ENCODE assay signal across 8 mouse cellular contexts in the genomic region with DNA sequence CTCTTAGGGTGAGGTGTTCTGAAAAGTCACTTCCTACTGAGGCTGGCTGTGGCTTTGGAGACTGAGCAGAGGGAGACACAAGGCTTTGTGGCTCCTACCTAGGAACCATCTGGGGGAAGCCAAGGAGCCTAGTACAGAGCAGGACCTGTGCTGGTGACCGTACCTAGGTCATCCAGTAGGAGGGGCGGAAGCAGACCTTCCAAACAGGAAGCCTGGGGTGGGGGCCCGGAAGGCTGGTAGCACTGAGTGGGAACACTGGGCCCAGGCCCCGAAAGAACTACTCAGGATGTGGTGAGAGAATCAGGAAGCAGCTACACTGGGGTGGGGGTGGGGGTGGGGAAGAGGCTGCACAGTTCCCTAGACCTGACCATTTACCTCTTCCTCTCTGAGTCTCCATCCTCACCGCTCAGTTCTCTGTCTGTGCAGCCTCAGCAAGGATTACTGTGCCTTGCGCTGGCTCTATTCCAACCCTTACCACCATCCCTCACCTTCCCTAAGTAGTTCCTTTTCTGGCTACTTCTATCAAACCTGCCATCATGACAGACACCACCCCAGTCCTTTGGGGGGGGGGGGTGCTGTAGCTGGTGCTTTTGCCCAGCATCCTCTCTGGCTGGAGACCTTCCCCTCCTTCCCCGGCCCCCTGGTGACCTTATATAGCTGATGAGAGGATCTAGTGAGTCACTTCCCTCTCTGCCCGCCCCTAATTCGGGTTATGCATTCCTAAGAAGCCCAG. TPM values are rescaled to one million over a fixed set of nuclear protein-coding genes. Genes with fewer than 3 reads are reported as not detected.
A peak's percentile ranks its signal among the peaks of the same experiment; 100 is the strongest.
DNase-seq lines count a peak whose midpoint lies in the region; ATAC-seq lines count a peak whose summit lies in the region.

No protein-coding gene starts in this region.

- peak; percentile 51 to 87 for DNase-seq in left cerebral cortex, postnatal 10 days (ENCODE audit: extremely low spot score in 1 of 2, low spot score in 2 of 2)
- DNase-seq in left cerebral cortex, adult 11 months (ENCODE audit: low spot score): no peak
- peak; percentile 51 for DNase-seq in brain, adult 2 months (ENCODE audit: low read depth, low spot score)
- peak; percentile 89 for DNase-seq in lung, postnatal 25 days (ENCODE audit: low spot score)
- peak; percentile 51 to 72 for DNase-seq in spleen, postnatal 10 days (ENCODE audit: low spot score in 2 of 2)

- H3K36me3 ChIP-seq in heart, embryonic 11.5 days (ENCODE audit: control insufficient read depth, insufficient read depth, low read length): peaks cover 17% of the 10 kb centered on the region
- H3K36me3 ChIP-seq in kidney, embryonic 14.5 days (ENCODE audit: control insufficient read depth, insufficient read depth, low read length): peaks cover 23% of the 10 kb centered on the region; the same call in 1 of the 2 replicates

- H3K4me2 ChIP-seq in heart, embryonic 11.5 days: peak overlapping the region; percentile 98
- peak overlapping the region; percentile 58 for H3K4me2 ChIP-seq in kidney, embryonic 14.5 days (replicated peaks; ENCODE audit: low read depth, low read length)

- peak overlapping the region; percentile 90 for H3K9ac ChIP-seq in heart, embryonic 11.5 days (ENCODE audit: low read depth, low read length)
- 0 out of 2 replicates have a peak overlapping the region, but pooled peaks have one; percentile 8 for H3K9ac ChIP-seq in kidney, embryonic 14.5 days (ENCODE audit: low read depth, low read length)

- no peaks in the 10 kb centered on the region; the same call in 1 of the 2 replicates for H3K9me3 ChIP-seq in heart, embryonic 11.5 days (replicated peaks; ENCODE audit: control insufficient read depth, low read length)
- no peaks in the 10 kb centered on the region for H3K9me3 ChIP-seq in kidney, embryonic 14.5 days (ENCODE audit: control insufficient read depth, low read length)

- peak; percentile 33; the same call in 1 of the 2 replicates for ATAC-seq in heart, embryonic 11.5 days (replicated peaks; ENCODE audit: insufficient number of reproducible peaks, low FRiP score, low TSS enrichment)
- no peak for ATAC-seq in kidney, embryonic 14.5 days (ENCODE audit: low FRiP score, low TSS enrichment)
- no peak for ATAC-seq in cerebellum, adult (ENCODE audit: insufficient number of reproducible peaks, low FRiP score, low TSS enrichment)

- intact Hi-C loops in left cerebral cortex, postnatal 10 days (cut with DNase I): loop anchor here (5.0 kb wide), 1 partner anchor 128 kb away; no protein-coding TSS in a partner anchor

- H3K27ac ChIP-seq in heart, embryonic 11.5 days (ENCODE audit: low read depth, low read length): peak overlapping the region; percentile 83
- H3K27ac ChIP-seq in kidney, embryonic 14.5 days (ENCODE audit: low read depth, low read length): peak overlapping the region; percentile 74; the same call in 1 of the 2 replicates

- H3K4me3 ChIP-seq in heart, embryonic 11.5 days (ENCODE audit: low read depth, low read length): peak overlapping the region; percentile 49
- H3K4me3 ChIP-seq in kidney, embryonic 14.5 days (ENCODE audit: low read length): peak overlapping the region; percentile 54

- H3K27me3 ChIP-seq in heart, embryonic 11.5 days (ENCODE audit: control insufficient read depth, insufficient read depth, low read length): no peaks in the 10 kb centered on the region
- no peaks in the 10 kb centered on the region for H3K27me3 ChIP-seq in kidney, embryonic 14.5 days (ENCODE audit: control insufficient read depth, insufficient read depth, low read length)

- 40% methylated on average over 9 of the region's 9 CpGs for WGBS in heart, embryonic 11.5 days (ENCODE audit: insufficient replicate concordance)
- 57% methylated on average over 9 of the region's 9 CpGs for WGBS in kidney, embryonic 14.5 days

- peaks cover 35% of the 10 kb centered on the region for H3K4me1 ChIP-seq in heart, embryonic 11.5 days (ENCODE audit: control insufficient read depth, insufficient read depth, low read length)
- H3K4me1 ChIP-seq in kidney, embryonic 14.5 days (ENCODE audit: control insufficient read depth, insufficient read depth, low read length): peaks cover 33% of the 10 kb centered on the region

RNA-seq across cellular contexts. Expression of a gene that starts 4.9 kb away (rescaled TPM):
- total RNA-seq in left cerebral cortex, postnatal 10 days (2021): 10 to 100 TPM; 20.6 to 23.6 TPM
- 21.3 and 25.0 TPM in 2 replicates for polyA plus RNA-seq in heart, embryonic 11.5 days (2014; fragmentation: Nextera tagmentation; extraction: Ambion mirVana)
- 19.1 and 21.1 TPM in 2 replicates for polyA plus RNA-seq in kidney, embryonic 14.5 days (2014; fragmentation: Nextera tagmentation; extraction: Ambion mirVana)

RNA-seq across cellular contexts. Expression of a gene that starts 9.2 kb away (rescaled TPM):
- 10 to 100 TPM in 1 of 2 experiments, 1 to 10 TPM in 1; 6.0 to 11.8 TPM for total RNA-seq in left cerebral cortex, postnatal 10 days (2021)
- 44.5 and 48.1 TPM in 2 replicates for polyA plus RNA-seq in heart, embryonic 11.5 days (2014; fragmentation: Nextera tagmentation; extraction: Ambion mirVana)
- polyA plus RNA-seq in kidney, embryonic 14.5 days (2014; fragmentation: Nextera tagmentation; extraction: Ambion mirVana): 53.2 and 65.2 TPM in 2 replicates

RNA-seq across cellular contexts. Expression of a gene that starts 9.3 kb away (rescaled TPM):
- total RNA-seq in left cerebral cortex, postnatal 10 days (2021): 10 to 100 TPM; 29.1 to 31.0 TPM
- 23.8 and 25.9 TPM in 2 replicates for polyA plus RNA-seq in heart, embryonic 11.5 days (2014; fragmentation: Nextera tagmentation; extraction: Ambion mirVana)
- polyA plus RNA-seq in kidney, embryonic 14.5 days (2014; fragmentation: Nextera tagmentation; extraction: Ambion mirVana): 37.8 and 50.0 TPM in 2 replicates

RNA-seq across cellular contexts. Expression of a gene that starts 26.9 kb away (rescaled TPM):
- total RNA-seq in left cerebral cortex, postnatal 10 days (2021): 10 to 100 TPM; 61.5 to 72.4 TPM
- polyA plus RNA-seq in heart, embryonic 11.5 days (2014; fragmentation: Nextera tagmentation; extraction: Ambion mirVana): 22.2 and 26.7 TPM in 2 replicates
- 36.2 and 41.5 TPM in 2 replicates for polyA plus RNA-seq in kidney, embryonic 14.5 days (2014; fragmentation: Nextera tagmentation; extraction: Ambion mirVana)

RNA-seq across cellular contexts. Expression of a gene that starts 29.0 kb away (rescaled TPM):
- total RNA-seq in left cerebral cortex, postnatal 10 days (2021): 10 to 100 TPM; 12.5 to 19.1 TPM
- polyA plus RNA-seq in heart, embryonic 11.5 days (2014; fragmentation: Nextera tagmentation; extraction: Ambion mirVana): 19.0 and 19.5 TPM in 2 replicates
- 13.1 and 16.5 TPM in 2 replicates for polyA plus RNA-seq in kidney, embryonic 14.5 days (2014; fragmentation: Nextera tagmentation; extraction: Ambion mirVana)
